Mouse (Mus musculus): Measurements from ENCODE around the gene Rcan2. TPM values are rescaled to one million over a fixed set of nuclear protein-coding genes. Genes with fewer than 3 reads are reported as not detected.

Gene Rcan2
- polyA plus RNA-seq, 1 experiment = 194 TPM

DNA sequence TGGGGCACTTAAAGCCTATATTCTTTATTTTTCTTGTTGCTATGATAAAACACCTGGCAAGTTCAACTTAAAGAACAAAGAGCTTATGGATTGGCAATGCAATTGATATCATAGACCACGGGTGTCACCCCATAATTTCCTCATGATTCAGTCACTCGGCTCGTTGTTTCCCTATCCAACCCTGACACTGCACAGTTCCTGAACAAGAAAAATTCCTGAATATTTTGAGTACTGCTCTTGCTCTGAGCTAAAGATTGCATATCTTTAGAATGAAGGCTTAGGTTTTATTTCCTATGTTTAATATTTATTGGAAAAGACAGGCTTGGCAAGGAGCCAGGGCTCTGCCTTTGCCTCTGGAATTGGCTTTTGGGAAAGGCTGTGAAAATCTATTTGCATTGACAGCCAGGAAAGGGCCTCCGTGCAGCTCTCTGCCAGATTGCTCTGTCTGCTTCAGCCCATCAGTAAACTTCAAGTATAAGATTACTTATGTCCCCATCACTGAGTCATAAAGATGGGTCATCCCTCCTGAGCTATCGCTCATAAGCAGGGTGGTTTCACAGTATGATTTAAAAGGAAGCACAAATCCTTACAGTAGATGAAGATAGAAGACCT, 188.3 kb downstream of the Rcan2 start:
- TF ChIP-seq POLR2A (IDR thresholded peaks at IDR 0.05; ENCODE audit: extremely low read depth, insufficient read depth, low read length) (no peak), CTCF (IDR thresholded peaks at IDR 0.05; ENCODE audit: extremely low read depth, insufficient read depth, low read length) (no peak)
- no peak overlapping the region for H3K4me3 ChIP-seq (ENCODE audit: insufficient read depth, low read length)
- no peak overlapping the region for H3K27ac ChIP-seq (ENCODE audit: insufficient read depth, low read length)
- peaks cover 4% of the 10 kb centered on the region for H3K4me1 ChIP-seq (ENCODE audit: control insufficient read depth, insufficient read depth, low read length)

GRCm38 (mm10) chr17:43990957-43991383, 189.8 kb downstream of the Rcan2 start:
- H3K4me1 ChIP-seq (ENCODE audit: control insufficient read depth, insufficient read depth, low read length) = peaks cover 4% of the 10 kb centered on the region
- TF ChIP-seq CTCF (IDR thresholded peaks at IDR 0.05; ENCODE audit: extremely low read depth, insufficient read depth, low read length) (no peak), POLR2A (IDR thresholded peaks at IDR 0.05; ENCODE audit: extremely low read depth, insufficient read depth, low read length) (no peak)
- no peak overlapping the region for H3K27ac ChIP-seq (ENCODE audit: insufficient read depth, low read length)
- no peak overlapping the region for H3K4me3 ChIP-seq (ENCODE audit: insufficient read depth, low read length)

- Histone ChIP-seq H3K4me1 (ENCODE audit: control insufficient read depth, insufficient read depth, low read length) (peaks cover 4% of the 10 kb centered on the region), H3K4me3 (ENCODE audit: insufficient read depth, low read length) (no peak overlapping the region), H3K27ac (ENCODE audit: insufficient read depth, low read length) (no peak overlapping the region)
- no peak for TF ChIP-seq POLR2A (IDR thresholded peaks at IDR 0.05; ENCODE audit: extremely low read depth, insufficient read depth, low read length)
- no peak for TF ChIP-seq CTCF (IDR thresholded peaks at IDR 0.05; ENCODE audit: extremely low read depth, insufficient read depth, low read length)
Measured at GRCm38 (mm10) chr17:43994080-43994479, 192.9 kb downstream of the Rcan2 start.

DNA sequence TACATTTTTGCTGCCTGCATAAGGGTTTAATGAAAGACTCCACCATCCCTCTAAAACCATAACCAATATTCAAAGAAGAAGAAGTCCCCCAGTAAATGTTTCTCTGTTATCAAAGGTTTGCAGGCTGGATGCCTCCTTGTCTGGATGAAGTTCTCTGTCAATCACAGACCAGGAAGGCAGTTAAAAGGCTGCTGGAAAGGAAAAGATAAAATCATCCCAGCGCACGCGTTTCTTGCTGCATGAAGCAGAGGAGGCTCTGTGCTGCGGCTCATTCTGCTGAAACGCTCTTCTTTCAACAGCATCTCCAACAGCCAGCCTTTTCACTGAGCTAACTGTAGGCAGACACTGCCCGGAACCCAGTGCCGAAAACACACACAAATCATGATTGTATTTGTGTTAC, 196.4 kb downstream of the Rcan2 start:
- H3K27ac ChIP-seq (ENCODE audit: insufficient read depth, low read length) = no peak overlapping the region
- TF ChIP-seq POLR2A (IDR thresholded peaks at IDR 0.05; ENCODE audit: extremely low read depth, insufficient read depth, low read length) (no peak), CTCF (IDR thresholded peaks at IDR 0.05; ENCODE audit: extremely low read depth, insufficient read depth, low read length) (no peak)

DNA sequence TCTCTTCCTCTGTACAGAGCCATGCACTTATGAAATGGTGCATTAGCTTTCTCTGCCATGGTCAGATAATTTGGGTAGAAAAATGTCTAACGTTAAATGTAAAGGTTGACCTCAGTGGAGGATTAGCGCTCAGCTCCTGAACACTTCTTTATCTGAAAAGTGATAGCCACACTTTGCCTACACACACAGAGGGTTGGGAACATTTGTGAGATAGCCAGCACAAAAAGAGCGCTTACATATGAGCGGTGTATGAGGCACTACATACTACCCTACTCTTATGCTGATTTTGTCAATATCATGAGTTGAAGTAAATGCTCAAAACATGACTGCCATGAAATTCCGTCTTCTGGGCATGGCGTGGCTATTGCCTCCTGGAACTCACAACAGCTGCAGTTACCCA, 196.9 kb downstream of the Rcan2 start:
- no peak overlapping the region for H3K27ac ChIP-seq (ENCODE audit: insufficient read depth, low read length)
- no peak overlapping the region for H3K4me3 ChIP-seq (ENCODE audit: insufficient read depth, low read length)
- H3K4me1 ChIP-seq (ENCODE audit: control insufficient read depth, insufficient read depth, low read length) = no peaks in the 10 kb centered on the region; the same call in 1 of the 2 replicates
- TF ChIP-seq CTCF (IDR thresholded peaks at IDR 0.05; ENCODE audit: extremely low read depth, insufficient read depth, low read length) = no peak
- no peak for TF ChIP-seq POLR2A (IDR thresholded peaks at IDR 0.05; ENCODE audit: extremely low read depth, insufficient read depth, low read length)

More for the DNA sequence above, 196.4 kb downstream of the Rcan2 start:
- no peaks in the 10 kb centered on the region; the same call in 1 of the 2 replicates for H3K4me1 ChIP-seq (ENCODE audit: control insufficient read depth, insufficient read depth, low read length)
- H3K4me3 ChIP-seq (ENCODE audit: insufficient read depth, low read length) = no peak overlapping the region

GRCm38 (mm10) chr17:44004401-44004800, 203.2 kb downstream of the Rcan2 start:
- H3K27ac ChIP-seq (ENCODE audit: insufficient read depth, low read length) = no peak overlapping the region
- no peak overlapping the region for H3K4me3 ChIP-seq (ENCODE audit: insufficient read depth, low read length)
- TF ChIP-seq CTCF (IDR thresholded peaks at IDR 0.05; ENCODE audit: extremely low read depth, insufficient read depth, low read length) (no peak), POLR2A (IDR thresholded peaks at IDR 0.05; ENCODE audit: extremely low read depth, insufficient read depth, low read length) (no peak)
- H3K4me1 ChIP-seq (ENCODE audit: control insufficient read depth, insufficient read depth, low read length) = no peaks in the 10 kb centered on the region

DNA sequence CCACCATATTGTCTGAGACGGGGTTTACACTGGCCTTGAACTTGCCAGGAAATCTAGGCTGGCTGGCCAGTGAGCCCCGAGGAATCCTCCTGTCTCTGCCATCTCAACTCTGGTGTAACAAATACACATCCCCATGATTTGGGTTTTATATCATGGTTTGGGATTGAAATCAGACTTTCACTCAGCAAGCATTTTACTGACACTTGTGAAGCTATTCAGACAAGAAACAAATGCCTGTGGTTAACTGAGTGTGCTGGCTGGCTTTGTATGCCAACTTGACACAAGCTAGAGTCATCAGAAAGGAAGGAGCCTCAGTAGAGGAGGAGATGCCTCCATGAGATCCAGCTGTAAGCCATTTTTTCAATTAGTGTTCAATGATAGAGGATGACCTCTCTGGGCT, 206.3 kb downstream of the Rcan2 start:
- Histone ChIP-seq H3K4me3 (ENCODE audit: insufficient read depth, low read length) (no peak overlapping the region), H3K4me1 (ENCODE audit: control insufficient read depth, insufficient read depth, low read length) (no peaks in the 10 kb centered on the region), H3K27ac (ENCODE audit: insufficient read depth, low read length) (no peak overlapping the region)
- TF ChIP-seq POLR2A (IDR thresholded peaks at IDR 0.05; ENCODE audit: extremely low read depth, insufficient read depth, low read length) (no peak), CTCF (IDR thresholded peaks at IDR 0.05; ENCODE audit: extremely low read depth, insufficient read depth, low read length) (no peak)

DNA sequence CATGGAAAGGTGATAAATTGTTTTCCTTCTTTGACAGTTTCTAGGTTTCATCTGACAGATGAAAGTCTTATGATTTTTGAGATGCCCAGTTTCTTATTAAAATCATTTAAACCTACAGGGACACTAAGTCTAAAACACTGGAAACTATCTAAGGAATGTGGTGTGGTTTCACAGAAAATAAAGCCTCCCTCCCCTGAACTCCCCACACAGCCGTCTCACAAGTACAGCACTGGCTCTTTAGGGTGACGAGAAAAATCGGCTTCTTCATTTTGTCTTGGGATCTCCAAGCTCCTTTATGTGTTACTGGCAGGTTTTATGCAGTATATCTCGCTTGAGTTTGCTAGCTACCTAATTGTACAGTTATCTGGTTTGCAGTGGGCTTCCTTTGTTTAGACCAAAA, 210.8 kb downstream of the Rcan2 start:
- H3K4me1 ChIP-seq (ENCODE audit: control insufficient read depth, insufficient read depth, low read length) = no peaks in the 10 kb centered on the region
- H3K4me3 ChIP-seq (ENCODE audit: insufficient read depth, low read length) = no peak overlapping the region
- H3K27ac ChIP-seq (ENCODE audit: insufficient read depth, low read length) = no peak overlapping the region
- TF ChIP-seq POLR2A (IDR thresholded peaks at IDR 0.05; ENCODE audit: extremely low read depth, insufficient read depth, low read length) (no peak), CTCF (IDR thresholded peaks at IDR 0.05; ENCODE audit: extremely low read depth, insufficient read depth, low read length) (no peak)

GRCm38 (mm10) chr17:44013756-44014510, 212.8 kb downstream of the Rcan2 start:
- Histone ChIP-seq H3K27ac (ENCODE audit: insufficient read depth, low read length) (no peak overlapping the region), H3K4me1 (ENCODE audit: control insufficient read depth, insufficient read depth, low read length) (no peaks in the 10 kb centered on the region), H3K4me3 (ENCODE audit: insufficient read depth, low read length) (no peak overlapping the region)
- no peak for TF ChIP-seq CTCF (IDR thresholded peaks at IDR 0.05; ENCODE audit: extremely low read depth, insufficient read depth, low read length)
- no peak for TF ChIP-seq POLR2A (IDR thresholded peaks at IDR 0.05; ENCODE audit: extremely low read depth, insufficient read depth, low read length)

GRCm38 (mm10) chr17:44016314-44016713, 215.2 kb downstream of the Rcan2 start:
- H3K4me1 ChIP-seq (ENCODE audit: control insufficient read depth, insufficient read depth, low read length) = no peaks in the 10 kb centered on the region
- no peak overlapping the region for H3K4me3 ChIP-seq (ENCODE audit: insufficient read depth, low read length)
- no peak overlapping the region for H3K27ac ChIP-seq (ENCODE audit: insufficient read depth, low read length)
- TF ChIP-seq CTCF (IDR thresholded peaks at IDR 0.05; ENCODE audit: extremely low read depth, insufficient read depth, low read length) (no peak), POLR2A (IDR thresholded peaks at IDR 0.05; ENCODE audit: extremely low read depth, insufficient read depth, low read length) (no peak)
